Mouse (Mus musculus) spleen, postnatal 10 days (tissue): ENCODE data around the gene Phf21a.

Experiments used
- DNase-seq, 2 experiments: peaks; one replicate each; pipeline ENCODE4 v3.0.0; 2021 to 2022; ENCODE audit warnings: low spot score in 2 of 2

Phf21a gene

DNA sequence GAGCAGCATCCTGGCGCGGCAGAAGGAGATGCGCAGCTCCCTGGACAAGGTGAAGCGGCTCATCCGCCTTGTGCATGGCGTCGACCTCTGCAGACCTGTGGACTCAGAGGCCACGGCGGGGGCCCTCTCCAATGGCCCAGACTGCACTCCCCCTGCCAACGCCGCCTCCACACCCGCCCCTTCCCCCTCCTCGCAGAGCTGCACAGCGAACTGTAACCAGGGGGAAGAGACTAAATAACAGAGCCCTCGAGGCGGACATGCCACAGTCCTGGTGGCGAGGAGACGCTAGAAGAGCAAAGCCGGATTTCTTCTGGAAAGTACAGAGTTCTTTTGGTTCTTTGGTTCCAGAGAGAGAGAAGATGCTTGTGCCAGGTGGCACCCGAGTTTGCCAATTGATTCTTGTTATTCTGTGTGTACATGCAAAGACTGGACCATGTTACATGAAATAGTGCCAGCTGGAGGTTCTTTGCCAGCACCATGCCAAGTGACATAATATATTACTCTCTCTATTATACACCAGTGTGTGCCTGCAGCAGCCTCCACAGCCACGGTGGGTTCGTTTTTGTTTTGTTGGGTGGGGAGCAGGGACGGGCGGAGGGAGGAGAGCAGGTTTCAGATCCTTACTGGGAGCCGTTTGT is 267.4 kb downstream of the Phf21a start:
- DNase-seq, result no peak

DNA sequence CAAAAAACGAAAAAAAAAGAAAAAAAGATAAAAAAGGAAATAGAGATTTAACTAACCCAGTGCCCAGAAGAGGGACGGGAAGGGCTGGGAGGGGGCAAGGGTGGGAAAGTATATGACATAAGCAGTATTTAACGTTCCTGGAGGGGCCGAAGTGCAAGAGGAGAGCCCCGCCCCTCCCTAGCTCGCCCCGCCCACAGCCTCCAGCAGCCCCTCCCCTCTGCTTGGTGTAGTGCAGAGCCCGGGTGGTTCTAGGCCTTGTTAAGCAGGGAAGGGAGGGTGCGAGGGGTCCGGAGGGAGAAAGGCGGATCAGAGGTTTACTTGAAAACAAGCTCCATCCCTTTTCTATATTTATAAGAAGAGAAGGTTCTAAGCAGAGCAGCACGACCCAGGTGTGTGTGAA is 268.0 kb downstream of the Phf21a start:
- no peak for DNase-seq

GRCm38 (mm10) chr2:92361795-92362194 is 268.9 kb downstream of the Phf21a start:
- no peak for DNase-seq

GRCm38 (mm10) chr2:92362571-92363228 is 269.8 kb downstream of the Phf21a start:
- no peak for DNase-seq

GRCm38 (mm10) chr2:92364086-92364485 is 271.2 kb downstream of the Phf21a start:
- no peak for DNase-seq

DNA sequence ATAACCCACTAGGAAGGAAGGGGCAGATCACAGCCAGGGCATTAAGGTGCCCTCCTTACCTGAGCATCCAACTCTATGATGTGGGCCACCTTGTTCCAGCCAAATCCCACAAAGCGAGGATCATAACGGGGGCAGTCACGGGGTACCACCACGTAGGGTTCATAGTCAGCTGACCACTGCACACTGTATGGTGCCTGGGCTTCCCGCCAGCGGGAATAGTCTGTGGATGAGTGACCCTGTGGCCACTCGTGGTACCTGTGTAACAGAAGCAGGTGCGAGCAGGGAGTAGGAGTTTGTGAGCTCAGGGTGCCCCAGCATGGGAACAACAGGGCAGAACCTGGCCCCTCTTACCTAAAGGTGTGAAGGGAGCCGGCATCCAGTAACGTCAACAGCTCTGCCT is 272.7 kb downstream of the Phf21a start:
- no peak for DNase-seq

DNA sequence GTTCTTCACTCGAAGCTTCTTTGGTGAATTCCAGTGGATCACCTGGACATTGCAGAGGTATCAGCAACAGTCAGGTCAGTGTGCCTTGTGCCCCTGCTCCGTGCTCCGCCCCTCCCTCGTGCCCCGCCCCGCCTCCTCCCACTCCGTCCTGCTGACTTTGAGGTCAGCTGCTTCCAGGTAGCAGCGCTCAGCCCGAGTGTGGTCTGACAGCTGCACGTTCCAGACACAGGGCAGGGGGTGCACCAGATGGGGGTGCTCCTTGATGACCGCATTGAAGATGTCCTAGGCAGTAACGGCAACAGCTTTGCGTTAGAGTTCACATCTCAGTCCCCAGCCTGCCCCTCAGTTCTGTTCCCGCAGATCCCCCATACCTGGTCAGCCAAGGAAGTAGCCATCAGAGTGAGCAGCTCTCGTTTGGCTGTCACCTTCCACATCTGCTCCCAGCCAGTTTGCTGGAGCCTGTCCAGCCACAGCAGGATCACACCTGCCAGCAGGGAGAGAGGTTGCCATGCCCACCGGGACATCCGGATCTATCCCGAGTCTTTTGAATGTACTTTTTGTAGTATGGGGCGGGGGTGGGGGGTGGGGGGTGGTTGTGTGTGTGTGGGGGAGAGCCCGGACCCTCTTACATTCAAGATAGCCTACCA is 274.6 kb downstream of the Phf21a start:
- no peak for DNase-seq

- no peak for DNase-seq
Observed at GRCm38 (mm10) chr2:92370375-92370774, 277.5 kb downstream of the Phf21a start.

- peak in 1 of 2 experiments; percentile 41 for DNase-seq
Observed at GRCm38 (mm10) chr2:92370821-92371805, 278.2 kb downstream of the Phf21a start.

GRCm38 (mm10) chr2:92371971-92372690 is 279.2 kb downstream of the Phf21a start:
- DNase-seq, result no peak

DNA sequence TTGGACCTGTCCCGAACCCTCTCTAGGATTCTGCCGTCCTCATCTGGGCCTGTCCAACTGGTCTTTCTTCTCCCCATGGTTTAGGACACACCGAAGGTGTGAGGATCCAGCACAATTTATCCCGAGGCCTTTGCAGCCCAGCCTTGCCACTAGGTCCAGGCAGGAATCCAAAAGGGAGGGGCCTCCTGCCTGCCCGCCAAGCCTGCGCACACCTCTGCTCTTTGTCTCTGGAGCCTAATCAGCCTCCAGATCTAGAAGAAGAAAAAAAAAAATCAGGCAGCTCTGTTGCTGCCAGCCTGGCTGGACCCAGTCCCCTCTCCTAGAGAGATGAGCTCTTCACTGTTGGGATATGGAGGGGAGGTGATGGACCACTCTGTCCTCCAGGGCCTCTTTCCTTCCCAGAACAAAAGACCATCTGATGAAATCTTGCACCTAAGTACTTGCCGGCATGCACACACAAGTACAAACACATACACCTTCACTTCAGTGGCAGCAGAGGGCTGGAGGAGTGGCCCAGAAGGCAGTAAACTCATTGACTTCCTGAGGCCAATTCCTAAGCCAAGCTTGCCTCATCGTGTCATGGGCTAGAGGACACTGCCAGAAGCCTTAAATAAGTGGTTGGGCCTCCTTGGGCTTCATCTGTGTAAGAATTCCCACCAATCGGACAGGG is 280.0 kb downstream of the Phf21a start:
- DNase-seq, result no peak

GRCm38 (mm10) chr2:92373437-92373813 is 280.5 kb downstream of the Phf21a start:
- no peak for DNase-seq

DNA sequence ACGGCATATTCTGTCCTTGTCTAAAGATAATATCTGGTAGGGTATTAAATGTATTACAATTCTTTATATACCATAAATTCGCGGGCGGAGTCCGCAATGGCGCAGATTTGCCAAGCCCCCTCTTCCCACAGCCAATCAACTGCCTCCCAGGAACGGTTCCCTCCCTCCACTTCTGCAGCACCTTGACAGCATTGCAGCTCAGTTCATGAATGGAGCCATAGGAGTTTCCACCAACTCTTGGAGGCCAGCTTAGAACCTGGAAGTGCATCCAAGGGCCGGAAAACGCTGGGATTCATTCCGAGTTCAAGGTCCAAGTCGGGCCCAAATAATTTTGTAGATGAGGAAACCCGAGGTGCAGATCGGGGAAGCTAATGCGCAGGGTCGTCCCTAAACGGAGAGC is 281.6 kb downstream of the Phf21a start, which contains the start of the genes Pex16 and Large2:
Gene Pex16, plus strand, starts transcription at position 163 of the 400 bp plus-strand sequence.
Gene Large2, minus strand, starts transcription at position 356 of the 400 bp plus-strand sequence.
- DNase-seq, result peak in 1 of 2 experiments; percentile 58

DNA sequence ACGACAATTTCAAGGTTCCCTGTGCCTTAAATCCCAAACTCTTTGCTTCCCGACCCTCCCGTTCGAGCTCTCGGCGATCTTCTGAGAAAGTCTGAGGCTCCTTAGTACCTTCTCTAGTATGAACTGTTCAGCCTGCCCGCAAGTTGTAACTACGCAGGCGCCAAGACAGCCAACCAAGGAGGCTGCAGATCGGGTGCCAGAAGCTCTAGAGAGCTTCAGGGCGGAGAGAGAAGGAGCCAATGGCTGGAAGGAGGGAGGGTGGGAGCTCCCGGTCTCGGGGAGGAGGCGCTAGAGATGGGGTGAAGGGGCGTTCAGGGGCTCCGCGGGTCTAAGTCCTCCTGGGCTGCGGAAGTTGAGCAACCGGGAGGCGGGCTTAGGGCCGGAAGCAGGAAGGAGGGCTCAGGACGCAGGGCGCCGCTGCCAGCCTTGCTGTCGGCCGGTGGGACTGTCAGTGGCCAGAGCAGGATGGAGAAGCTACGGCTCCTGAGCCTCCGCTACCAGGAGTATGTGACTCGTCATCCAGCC is 282.2 kb downstream of the Phf21a start:
- peak; percentile 81 to 93 for DNase-seq

GRCm38 (mm10) chr2:92375788-92376187 is 282.9 kb downstream of the Phf21a start:
- DNase-seq, result no peak

DNA sequence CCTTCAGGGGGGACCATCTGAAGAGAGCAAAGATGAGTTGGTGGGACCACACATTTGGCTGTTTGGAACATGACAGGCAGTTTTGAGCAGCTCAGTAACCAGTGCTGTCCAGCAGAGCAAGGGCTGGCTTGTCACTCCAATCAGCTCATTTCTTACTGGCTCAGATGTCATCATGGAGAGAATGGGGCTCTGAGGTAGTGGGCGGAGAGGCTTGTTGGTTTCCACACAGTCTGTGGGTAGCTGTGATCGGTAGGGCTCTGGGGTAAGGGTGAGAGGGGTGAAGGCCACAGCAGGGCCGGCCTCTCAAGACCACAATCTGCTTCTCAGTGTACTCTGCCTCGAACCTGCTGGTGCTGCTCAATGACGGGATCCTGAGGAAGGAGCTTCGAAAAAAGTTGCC is 283.4 kb downstream of the Phf21a start:
- DNase-seq, result no peak

GRCm38 (mm10) chr2:92377320-92377719 is 284.4 kb downstream of the Phf21a start:
- DNase-seq, result no peak

- no peak for DNase-seq
Observed at GRCm38 (mm10) chr2:92379783-92380494, 287.0 kb downstream of the Phf21a start.

DNA sequence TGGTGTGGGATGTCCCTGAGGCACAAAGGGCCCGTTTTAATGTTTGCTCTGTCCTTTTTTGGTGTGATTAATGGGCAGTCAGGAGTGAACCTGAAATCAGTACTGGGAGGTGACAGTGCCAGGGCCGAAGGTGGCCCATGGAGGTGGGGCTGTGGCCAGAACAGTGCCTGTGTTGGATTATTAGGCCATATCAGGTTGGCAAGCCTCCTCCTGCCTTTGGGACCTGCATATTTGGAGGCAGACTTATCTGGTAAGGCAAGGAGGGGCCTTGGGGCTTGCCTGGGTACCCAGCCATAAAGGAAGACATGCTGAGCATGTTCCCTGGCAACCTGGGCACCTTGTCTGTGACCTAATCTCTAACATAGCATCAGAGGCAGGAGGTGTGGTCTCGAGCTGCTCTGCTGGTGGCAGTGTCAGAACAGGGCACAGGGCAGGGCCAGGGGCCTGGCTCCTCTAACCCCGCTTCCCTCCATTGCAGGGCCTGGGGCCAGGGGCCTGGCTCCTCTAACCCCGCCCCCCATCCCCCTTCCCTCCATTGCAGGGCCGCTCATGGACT is 287.7 kb downstream of the Phf21a start:
- no peak for DNase-seq
